Mouse (Mus musculus): ENCODE results near the gene Senp8.
"Not testable (repeated sequence)": the region's sequence is repeated elsewhere in the genome, so short reads cannot be mapped to it uniquely, and the experiment has no call there.

DNA sequence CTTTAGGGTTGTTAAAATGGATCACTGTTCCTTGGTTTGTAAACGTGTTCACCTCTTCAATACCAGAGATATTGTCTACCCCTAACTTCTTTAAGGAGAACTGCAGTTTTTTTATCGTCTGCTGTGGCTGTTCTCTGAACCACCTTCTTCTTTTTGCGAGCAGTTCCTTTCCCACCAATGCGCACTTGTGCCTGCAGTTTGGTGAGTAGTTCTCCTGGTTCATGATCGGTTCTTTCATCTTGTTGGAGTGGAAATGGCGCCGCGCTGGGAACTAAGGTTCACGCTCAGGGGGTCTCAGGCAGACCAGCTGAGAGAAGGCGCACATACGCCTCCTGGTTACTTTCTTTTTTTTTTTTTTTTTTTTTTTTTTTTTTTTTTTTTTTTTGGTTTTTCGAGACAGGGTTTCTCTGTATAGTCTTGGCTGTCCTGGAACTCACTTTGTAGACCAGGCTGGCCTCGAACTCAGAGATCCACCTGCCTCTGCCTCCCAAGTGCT lies 16.5 kb upstream of the Senp8 start:
- not testable (repeated sequence) for TF ChIP-seq CTCF (IDR thresholded peaks at IDR 0.05; ENCODE audit: borderline replicate concordance, insufficient read depth, low read length); POLR2A (IDR thresholded peaks at IDR 0.05; ENCODE audit: low read depth, low read length)
